Mouse (Mus musculus) thymus, adult 2 months (tissue): Measurements from ENCODE around the gene Eif3b.

Experiments
- CTCF ChIP-seq: fragments of 200-500 bp; IDR thresholded peaks from 2 replicates; pipeline ENCODE4 v1.5.1; 2012; ENCODE audit warnings: mild to moderate bottlenecking, control low read depth, low read length, moderate library complexity, borderline replicate concordance; ENCODE audit not compliant: control insufficient read depth, poor library complexity, insufficient read depth; ENCODE audit errors: extremely low read depth
- POLR2A ChIP-seq: fragments of 200-500 bp; IDR thresholded peaks from 2 replicates; pipeline ENCODE4 v1.6.1; 2012; ENCODE audit warnings: mild to moderate bottlenecking, low read length, control low read depth, moderate library complexity; ENCODE audit not compliant: control insufficient read depth, poor library complexity, insufficient read depth; ENCODE audit errors: extremely low read depth

GRCm38 (mm10) chr5:140383559-140383958 is 35.6 kb upstream of the Eif3b start:
- TF ChIP-seq CTCF (no peak), POLR2A (no peak)
